Comparison of ENCODE assay signal across 12 mouse cellular contexts in genomic region chr10:71119120-71119847, GRCm38 (mm10). TPM values are rescaled to one million over a fixed set of nuclear protein-coding genes. Genes with fewer than 3 reads are reported as not detected.
A peak's percentile ranks its signal among the peaks of the same experiment; 100 is the strongest.
DNase-seq lines count a peak whose midpoint lies in the region; ATAC-seq and TF ChIP-seq lines count a peak whose summit lies in the region.
"Had no signal": no experiment of that assay in that cellular context is flagged by ENCODE, and none has a peak within 500 bp of the region (broad histone marks: within the 10 kb centered on the region; RNA-seq: fewer than 3 reads in every experiment).

No protein-coding gene starts in this region.

- no peaks in the 10 kb centered on the region for H3K27me3 ChIP-seq in midbrain, embryonic 16.5 days (ENCODE audit: control insufficient read depth, insufficient read depth, low read depth, low read length)
- no peaks in the 10 kb centered on the region for H3K27me3 ChIP-seq in midbrain, embryonic 14.5 days (ENCODE audit: control insufficient read depth, insufficient read depth, low read length)
- H3K27me3 ChIP-seq in heart, embryonic 15.5 days: no peaks in the 10 kb centered on the region
- H3K27me3 ChIP-seq in limb, embryonic 15.5 days: no peaks in the 10 kb centered on the region
- H3K27me3 ChIP-seq in stomach, postnatal 0 days (ENCODE audit: control insufficient read depth, insufficient read depth, low read length): no peaks in the 10 kb centered on the region
- H3K27me3 ChIP-seq: forebrain, embryonic 12.5 days had no signal

- no peaks in the 10 kb centered on the region for H3K36me3 ChIP-seq in midbrain, embryonic 16.5 days (ENCODE audit: control insufficient read depth, insufficient read depth, low read length)
- H3K36me3 ChIP-seq in midbrain, embryonic 14.5 days (ENCODE audit: control insufficient read depth, insufficient read depth, low read length): no peaks in the 10 kb centered on the region
- H3K36me3 ChIP-seq in heart, embryonic 15.5 days: no peaks in the 10 kb centered on the region
- no peaks in the 10 kb centered on the region for H3K36me3 ChIP-seq in limb, embryonic 15.5 days
- H3K36me3 ChIP-seq in stomach, postnatal 0 days (ENCODE audit: control insufficient read depth, insufficient read depth, low read length): no peaks in the 10 kb centered on the region
- H3K36me3 ChIP-seq: forebrain, embryonic 12.5 days had no signal

- DNase-seq in midbrain, embryonic 14.5 days: no peak
- peak; percentile 11 for DNase-seq in stomach, postnatal 0 days (ENCODE audit: low spot score)
- DNase-seq in layer of hippocampus, adult 9-11 months: no peak
- DNase-seq in cerebellum, adult 9-10 months: no peak
- DNase-seq in left cerebral cortex, postnatal 4 days: no peak
- DNase-seq: adrenal gland, adult 2 months had no signal

- no peak for ATAC-seq in midbrain, embryonic 16.5 days
- no peak for ATAC-seq in midbrain, embryonic 14.5 days (ENCODE audit: low FRiP score, low TSS enrichment)
- peak; percentile 63; the same call in 1 of the 2 replicates for ATAC-seq in heart, embryonic 15.5 days (replicated peaks; ENCODE audit: insufficient number of reproducible peaks, insufficient read depth, low FRiP score, low read depth)
- ATAC-seq in limb, embryonic 15.5 days (ENCODE audit: insufficient number of reproducible peaks, low FRiP score, low TSS enrichment, low read depth): peak; percentile 54; the same call in 1 of the 2 replicates
- no peak for ATAC-seq in stomach, postnatal 0 days (ENCODE audit: low FRiP score, low TSS enrichment)

- H3K4me2 ChIP-seq in midbrain, embryonic 16.5 days (ENCODE audit: low read length): no peak overlapping the region
- H3K4me2 ChIP-seq in midbrain, embryonic 14.5 days (ENCODE audit: low read length): no peak overlapping the region
- 0 out of 2 replicates have a peak overlapping the region, but pooled peaks have one; percentile 11 for H3K4me2 ChIP-seq in heart, embryonic 15.5 days
- H3K4me2 ChIP-seq in limb, embryonic 15.5 days: 0 out of 2 replicates have a peak overlapping the region, but pooled peaks have one; percentile 3
- no peak overlapping the region for H3K4me2 ChIP-seq in stomach, postnatal 0 days (replicated peaks; ENCODE audit: low read depth)
- H3K4me2 ChIP-seq: forebrain, embryonic 12.5 days had no signal

- H3K9me3 ChIP-seq in midbrain, embryonic 16.5 days (replicated peaks; ENCODE audit: control insufficient read depth, low read length, poor library complexity, severe bottlenecking): no peaks in the 10 kb centered on the region
- no peaks in the 10 kb centered on the region for H3K9me3 ChIP-seq in midbrain, embryonic 14.5 days (ENCODE audit: control insufficient read depth, low read length)
- no peaks in the 10 kb centered on the region for H3K9me3 ChIP-seq in heart, embryonic 15.5 days (replicated peaks)
- no peaks in the 10 kb centered on the region for H3K9me3 ChIP-seq in limb, embryonic 15.5 days
- no peaks in the 10 kb centered on the region for H3K9me3 ChIP-seq in stomach, postnatal 0 days (ENCODE audit: control insufficient read depth, low read length)
- H3K9me3 ChIP-seq: forebrain, embryonic 12.5 days had no signal

- no peak for TF ChIP-seq EP300 in stomach, postnatal 0 days (optimal IDR thresholded peaks at IDR 0.05)

- H3K4me3 ChIP-seq in midbrain, embryonic 16.5 days (ENCODE audit: low read depth, low read length): no peak overlapping the region
- no peak overlapping the region for H3K4me3 ChIP-seq in midbrain, embryonic 14.5 days (replicated peaks; ENCODE audit: low read depth, low read length)
- no peak overlapping the region for H3K4me3 ChIP-seq in heart, embryonic 15.5 days
- no peak overlapping the region for H3K4me3 ChIP-seq in limb, embryonic 15.5 days
- no peak overlapping the region for H3K4me3 ChIP-seq in stomach, postnatal 0 days (ENCODE audit: low read depth, low read length)
- H3K4me3 ChIP-seq: forebrain, embryonic 12.5 days had no signal

- 78% methylated on average over 15 of the region's 15 CpGs for WGBS in midbrain, embryonic 16.5 days
- WGBS in midbrain, embryonic 14.5 days: 84% methylated on average over 15 of the region's 15 CpGs
- 40% methylated on average over 15 of the region's 15 CpGs for WGBS in heart, embryonic 15.5 days
- 19% methylated on average over 15 of the region's 15 CpGs for WGBS in limb, embryonic 15.5 days
- WGBS in stomach, postnatal 0 days: 43% methylated on average over 15 of the region's 15 CpGs

- intact Hi-C loops in left cerebral cortex, postnatal 4 days (cut with DNase I): loop anchor here (10.0 kb wide), 1 partner anchor 96 kb away; no protein-coding TSS in a partner anchor

- H3K4me1 ChIP-seq in midbrain, embryonic 16.5 days (ENCODE audit: control insufficient read depth, insufficient read depth, low read length): no peaks in the 10 kb centered on the region
- H3K4me1 ChIP-seq in midbrain, embryonic 14.5 days (ENCODE audit: control insufficient read depth, insufficient read depth, low read length): no peaks in the 10 kb centered on the region
- peaks cover 23% of the 10 kb centered on the region for H3K4me1 ChIP-seq in heart, embryonic 15.5 days (replicated peaks)
- H3K4me1 ChIP-seq in limb, embryonic 15.5 days: peaks cover 41% of the 10 kb centered on the region
- peaks cover 5% of the 10 kb centered on the region for H3K4me1 ChIP-seq in stomach, postnatal 0 days (replicated peaks; ENCODE audit: control insufficient read depth, insufficient read depth)
- H3K4me1 ChIP-seq: forebrain, embryonic 12.5 days had no signal

- no peak for TF ChIP-seq CTCF in stomach, postnatal 0 days (IDR thresholded peaks at IDR 0.05; ENCODE audit: low read depth)

- peak overlapping the region; percentile 14; the same call in 1 of the 2 replicates for H3K27ac ChIP-seq in midbrain, embryonic 16.5 days (ENCODE audit: low read length)
- H3K27ac ChIP-seq in midbrain, embryonic 14.5 days (replicated peaks; ENCODE audit: low read depth, low read length): no peak overlapping the region
- H3K27ac ChIP-seq in heart, embryonic 15.5 days: peak overlapping the region; percentile 64
- H3K27ac ChIP-seq in limb, embryonic 15.5 days: peak overlapping the region; percentile 73
- no peak overlapping the region for H3K27ac ChIP-seq in stomach, postnatal 0 days (replicated peaks)
- H3K27ac ChIP-seq: forebrain, embryonic 12.5 days had no signal

- no peak overlapping the region for H3K9ac ChIP-seq in midbrain, embryonic 16.5 days (ENCODE audit: low read depth, low read length)
- no peak overlapping the region for H3K9ac ChIP-seq in midbrain, embryonic 14.5 days (replicated peaks; ENCODE audit: low read length)
- H3K9ac ChIP-seq in heart, embryonic 15.5 days: no peak overlapping the region
- no peak overlapping the region for H3K9ac ChIP-seq in limb, embryonic 15.5 days
- no peak overlapping the region for H3K9ac ChIP-seq in stomach, postnatal 0 days (ENCODE audit: low read length)
- H3K9ac ChIP-seq: forebrain, embryonic 12.5 days had no signal

RNA-seq across cellular contexts. Expression of gene Bicc1, which starts 40.2 kb away (rescaled TPM):
- 4.3 and 4.5 TPM in 2 replicates for polyA plus RNA-seq in midbrain, embryonic 16.5 days (2015; fragmentation: Nextera tagmentation; extraction: Ambion mirVana)
- 1.7 and 6.2 TPM in 2 replicates for polyA plus RNA-seq in midbrain, embryonic 14.5 days (2014; fragmentation: Nextera tagmentation; extraction: Ambion mirVana)
- polyA plus RNA-seq in heart, embryonic 15.5 days (2015; fragmentation: Nextera tagmentation; extraction: Ambion mirVana): 19.2 and 22.4 TPM in 2 replicates
- polyA plus RNA-seq in limb, embryonic 15.5 days (2015; fragmentation: Nextera tagmentation; extraction: Ambion mirVana): 42.5 and 43.2 TPM in 2 replicates
- 9.6 and 9.8 TPM in 2 replicates for polyA plus RNA-seq in stomach, postnatal 0 days (2015; fragmentation: Nextera tagmentation; extraction: Ambion mirVana)
- total RNA-seq in left cerebral cortex, postnatal 4 days (2021): 1 to 10 TPM; 6.9 to 7.0 TPM
- total RNA-seq: megakaryocyte progenitor cell, adult 5-6 weeks; neutrophil, adult 5-6 weeks had no signal

Comparison
In these comparisons a context has a peak if more than half of its experiments do, and no peak if none do; other contexts are left out.
1. H3K27ac ChIP-seq: peak in midbrain, embryonic 16.5 days (single experiment), heart, embryonic 15.5 days (single experiment) and limb, embryonic 15.5 days (single experiment); none in midbrain, embryonic 14.5 days (single experiment) and stomach, postnatal 0 days (single experiment).
2. ATAC-seq: peak in heart, embryonic 15.5 days (single experiment) and limb, embryonic 15.5 days (single experiment); none in midbrain, embryonic 16.5 days (single experiment), midbrain, embryonic 14.5 days (single experiment) and stomach, postnatal 0 days (single experiment).
3. H3K4me2 ChIP-seq: peak in heart, embryonic 15.5 days (single experiment) and limb, embryonic 15.5 days (single experiment); none in midbrain, embryonic 16.5 days (single experiment), midbrain, embryonic 14.5 days (single experiment) and stomach, postnatal 0 days (single experiment).